Mouse (Mus musculus) layer of hippocampus, adult 6 months (tissue): ENCODE results near the gene Cyp4f18. TPM values are rescaled to one million over a fixed set of nuclear protein-coding genes. Genes with fewer than 3 reads are reported as not detected.

Experiments
- long read RNA-seq, 2 experiments: library from polyadenylated mRNA; unstranded; transcript quantifications; one replicate each; pipeline ENCODE4 v2.0.0; 2019 to 2020
- polyA plus RNA-seq: library from polyadenylated mRNA; unstranded; fragments of <200 nt; fragmentation: Nextera tagmentation; gene quantifications from 2 replicates; pipeline ENCODE4 v1.2.3, GENCODE M21; 2021

The Cyp4f18 gene
- 0.30 TPM in 1 of 2 replicates, not detected in the other for polyA plus RNA-seq
- long read RNA-seq, experiment 1, result 0 reads
- long read RNA-seq, experiment 2, result 0 reads

DNA sequence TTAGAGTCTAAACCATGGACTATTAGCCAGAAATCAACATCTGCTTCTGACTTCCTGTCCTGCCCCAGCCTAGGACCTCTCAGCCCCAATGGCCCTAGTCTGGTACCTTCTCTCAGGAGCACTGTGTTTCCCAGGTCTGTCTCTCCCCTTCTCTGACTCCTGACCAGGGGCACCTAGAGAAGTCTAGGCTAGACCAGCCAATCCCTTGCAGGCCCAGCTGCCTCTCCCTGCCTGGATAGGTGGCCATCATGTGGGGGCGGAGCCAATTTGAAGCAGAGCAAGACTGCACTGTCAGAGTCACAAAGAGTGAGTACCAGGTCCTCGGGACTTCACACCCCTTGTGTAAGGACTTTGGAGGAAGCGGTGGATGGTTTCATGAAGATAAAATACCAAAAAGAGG lies at the start of gene Cyp4f18:
TSS of gene Cyp4f18 (minus strand) at position 154 of the 400 bp plus-strand sequence.

DNA sequence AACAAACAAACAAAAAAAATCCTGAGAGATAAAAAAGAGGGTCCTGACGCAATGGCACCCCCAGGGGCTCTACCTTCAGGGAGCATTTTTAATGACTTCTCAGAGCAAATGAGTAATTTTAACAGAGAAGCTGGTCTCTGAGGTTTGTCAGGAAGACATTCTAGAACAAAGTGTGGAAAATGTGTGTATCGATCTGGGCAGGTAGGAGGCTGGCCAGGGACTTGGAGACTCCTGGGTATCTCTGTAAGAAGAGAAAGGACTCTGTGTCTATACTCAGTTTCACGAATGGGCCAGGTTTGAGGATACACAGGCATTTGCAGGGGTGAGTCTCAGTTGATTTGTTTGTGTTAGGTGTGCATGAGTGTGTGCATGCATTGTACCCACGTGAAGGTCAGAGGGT lies 31.5 kb upstream of the Cyp4f18 start, which contains the start of gene Olfr372:
TSS of gene Olfr372 (plus strand) at position 301 of the 400 bp plus-strand sequence.

DNA sequence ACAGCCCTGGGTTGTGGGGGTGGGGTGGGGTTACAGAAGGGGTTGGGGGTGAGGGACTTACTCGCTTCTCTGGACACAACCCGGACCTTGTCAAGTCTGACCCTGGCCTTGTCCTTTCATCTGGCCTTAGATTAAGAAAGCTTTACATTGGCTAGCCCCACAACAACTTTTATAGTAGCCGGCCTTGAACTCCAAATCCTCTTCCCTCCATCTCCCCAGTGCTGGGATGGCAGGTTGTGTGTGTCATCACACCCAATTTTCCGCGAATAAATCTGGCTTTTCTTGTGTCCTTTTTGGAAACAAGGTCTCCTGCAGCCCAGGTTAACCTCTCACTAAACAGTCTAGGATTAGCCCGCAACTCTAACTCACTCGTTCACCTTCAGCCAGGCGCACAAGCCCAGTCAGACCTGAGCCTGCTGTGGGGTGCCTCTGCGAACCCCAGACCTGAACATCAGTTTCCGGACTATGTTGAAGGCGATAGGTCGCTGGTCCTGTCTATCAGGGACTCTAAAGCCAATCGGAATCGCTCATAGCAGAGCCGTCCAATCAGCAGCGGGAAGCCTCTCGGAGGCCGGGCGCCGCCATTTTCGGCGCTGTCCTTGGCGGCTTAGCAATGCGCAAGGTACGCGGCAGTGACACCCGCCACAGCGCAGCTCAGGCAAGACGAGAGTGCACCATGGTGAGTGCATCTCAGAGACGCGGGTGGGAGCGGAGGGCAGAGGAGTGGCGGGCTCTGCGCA lies 58.8 kb downstream of the Cyp4f18 start, which contains the start of gene Zfp961:
TSS of gene Zfp961 (plus strand) at position 557 of the 740 bp plus-strand sequence.

Other genes starting within 250 kb of the Cyp4f18 start
- gene Zfp709, start 127.6 kb downstream of the Cyp4f18 start, polyA plus RNA-seq, result 3.2 and 3.5 TPM in 2 replicates
- gene Zfp882, start 101.0 kb downstream of the Cyp4f18 start, polyA plus RNA-seq, result 1.8 and 2.6 TPM in 2 replicates
- 12.5 and 14.8 TPM in 2 replicates for gene Zfp617, start 101.0 kb downstream of the Cyp4f18 start, polyA plus RNA-seq
- 10.0 and 12.2 TPM in 2 replicates for gene Zfp961, start 58.6 kb downstream of the Cyp4f18 start, polyA plus RNA-seq
- gene Olfr372, start 31.6 kb upstream of the Cyp4f18 start, polyA plus RNA-seq, result not detected in 2 replicates
- not detected in 2 replicates for gene Olfr373, start 73.6 kb upstream of the Cyp4f18 start, polyA plus RNA-seq
- not detected in 2 replicates for gene Olfr374, start 97.4 kb upstream of the Cyp4f18 start, polyA plus RNA-seq
- gene Tpm4, start 125.3 kb upstream of the Cyp4f18 start, polyA plus RNA-seq, result 25.5 and 26.8 TPM in 2 replicates
- 50.2 and 54.8 TPM in 2 replicates for gene Rab8a, start 151.6 kb upstream of the Cyp4f18 start, polyA plus RNA-seq
- not detected in 2 replicates for gene Hsh2d, start 180.0 kb upstream of the Cyp4f18 start, polyA plus RNA-seq
- gene Cib3, start 203.2 kb upstream of the Cyp4f18 start, polyA plus RNA-seq, result not detected in 2 replicates
- gene Gm11034, start 204.0 kb upstream of the Cyp4f18 start, polyA plus RNA-seq, result not detected in 2 replicates
- 54.1 and 54.6 TPM in 2 replicates for gene Fam32a, start 210.1 kb upstream of the Cyp4f18 start, polyA plus RNA-seq
- 92.6 and 104 TPM in 2 replicates for gene Ap1m1, start 230.4 kb upstream of the Cyp4f18 start, polyA plus RNA-seq